Mouse (Mus musculus) R1 (cell line): ENCODE data around the gene Myb.
A peak's percentile ranks its signal among the peaks of the same experiment; 100 is the strongest.

Experiments
- DNase-seq: peaks from one replicate; pipeline ENCODE4 v3.0.0-alpha.2; 2018; ENCODE audit warnings: low read depth, low spot score

Myb gene

GRCm38 (mm10) chr10:21160537-21161358 lies at the start of gene Myb:
Myb (minus strand) TSS chr10:21160984.
- DNase-seq = peak; percentile 81

DNA sequence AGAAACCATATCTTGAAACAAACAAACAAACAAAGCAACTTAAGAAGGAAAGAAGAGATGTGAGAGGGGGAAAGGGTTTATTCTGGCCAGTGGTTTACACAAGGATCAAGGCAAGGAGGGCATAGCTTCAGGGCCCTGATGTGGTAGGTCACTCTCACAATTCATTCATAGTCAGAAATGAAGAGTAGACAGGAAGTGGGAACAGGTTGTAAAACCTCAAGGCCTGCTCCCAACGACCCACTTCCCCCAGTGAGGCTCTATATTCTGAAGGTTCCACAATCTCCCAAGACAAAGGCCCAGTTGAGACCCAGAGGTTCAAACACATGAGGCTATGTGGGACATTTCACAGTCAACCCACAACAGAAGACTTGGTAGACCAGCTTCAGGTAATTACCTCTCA lies 46.6 kb upstream of the Myb start:
- no peak for DNase-seq

DNA sequence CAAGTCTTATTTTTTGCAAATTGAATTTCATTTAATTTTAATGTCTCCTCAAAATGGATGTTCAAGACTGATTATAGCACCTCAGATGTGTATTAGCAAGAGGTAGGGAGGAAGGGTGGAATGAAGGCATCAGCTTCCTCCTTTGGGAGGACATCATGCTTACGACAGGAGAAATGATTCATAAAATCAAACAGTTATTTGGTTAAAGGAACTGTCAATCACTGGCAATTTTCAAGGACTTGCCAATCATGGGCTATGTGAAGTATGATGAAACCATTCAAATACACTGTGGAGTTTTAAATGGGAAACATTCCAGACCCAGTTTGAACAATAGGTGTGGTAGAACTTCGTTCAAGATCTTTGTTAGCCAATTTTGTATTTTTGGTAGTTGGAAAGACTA lies 45.4 kb upstream of the Myb start:
- no peak for DNase-seq

DNA sequence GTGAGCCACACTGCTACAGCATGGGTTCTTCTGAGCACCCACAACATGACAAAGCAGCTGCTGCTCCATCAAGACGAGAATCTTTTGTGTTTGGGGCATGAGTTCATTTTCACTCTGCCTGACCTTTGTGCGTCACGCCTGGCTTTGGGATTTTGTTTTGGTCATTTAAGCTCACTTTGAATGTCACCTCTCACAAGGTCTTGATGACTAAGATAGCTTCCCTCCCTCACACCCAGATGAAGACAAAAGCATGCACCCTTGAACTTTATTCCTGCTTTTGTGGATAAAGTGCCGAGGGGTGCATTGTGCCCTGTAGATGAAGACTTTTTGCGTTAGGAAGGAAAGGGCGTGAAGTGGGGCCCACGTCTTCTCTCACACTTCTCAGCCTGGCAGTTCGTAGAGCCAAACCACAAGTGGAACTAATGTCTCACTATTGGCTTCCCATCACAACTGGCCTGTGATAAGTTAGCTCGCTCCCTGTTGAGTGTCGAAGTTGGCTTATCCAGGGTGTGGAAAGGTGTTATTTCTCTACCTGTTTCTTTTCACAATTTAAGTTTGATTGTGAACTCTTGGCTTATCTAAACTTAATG lies 43.8 kb upstream of the Myb start:
- DNase-seq = no peak

- no peak for DNase-seq
Observed at GRCm38 (mm10) chr10:21203886-21204285, 43.1 kb upstream of the Myb start.

DNA sequence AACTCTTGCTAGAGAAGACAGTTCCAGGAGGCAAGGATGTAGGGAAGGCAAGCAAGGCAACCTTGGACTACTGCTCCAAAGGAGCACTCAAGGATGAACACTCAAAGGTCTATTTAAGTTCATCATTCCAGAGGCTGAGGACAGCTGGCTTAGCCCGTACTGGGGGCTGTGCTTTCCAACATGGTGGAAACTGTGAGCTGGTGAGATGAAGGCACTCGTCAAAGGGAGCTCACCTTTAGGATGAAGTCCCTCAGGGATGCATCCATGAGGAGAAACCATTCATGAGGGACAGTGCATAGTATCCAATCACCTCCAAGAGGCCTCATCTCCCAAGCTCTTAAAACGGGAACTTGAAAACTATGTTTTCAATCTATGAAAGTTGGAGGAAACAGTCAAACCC lies 42.7 kb upstream of the Myb start:
- no peak for DNase-seq

DNA sequence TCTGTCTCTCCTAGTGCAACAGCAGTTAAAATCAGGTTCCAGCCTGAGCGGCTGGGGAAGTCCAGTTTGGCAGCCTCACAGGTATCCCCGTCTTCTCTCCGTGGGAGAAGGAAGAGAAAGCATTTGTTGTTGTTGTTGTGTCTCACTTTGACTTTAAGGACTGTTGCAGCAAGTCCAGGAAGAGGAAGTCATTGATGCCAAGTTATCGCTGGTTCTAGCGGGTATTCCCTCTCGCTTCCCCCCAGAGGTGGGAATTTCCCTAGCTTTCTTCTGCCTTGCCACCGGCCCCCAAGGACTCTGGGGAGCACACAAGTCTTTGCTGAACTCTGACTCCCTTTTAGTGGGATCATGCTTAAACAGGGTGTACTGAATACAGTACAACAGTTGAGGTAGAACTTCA lies 40.0 kb upstream of the Myb start:
- no peak for DNase-seq

GRCm38 (mm10) chr10:21200322-21200721 lies 39.5 kb upstream of the Myb start:
- DNase-seq = no peak

DNA sequence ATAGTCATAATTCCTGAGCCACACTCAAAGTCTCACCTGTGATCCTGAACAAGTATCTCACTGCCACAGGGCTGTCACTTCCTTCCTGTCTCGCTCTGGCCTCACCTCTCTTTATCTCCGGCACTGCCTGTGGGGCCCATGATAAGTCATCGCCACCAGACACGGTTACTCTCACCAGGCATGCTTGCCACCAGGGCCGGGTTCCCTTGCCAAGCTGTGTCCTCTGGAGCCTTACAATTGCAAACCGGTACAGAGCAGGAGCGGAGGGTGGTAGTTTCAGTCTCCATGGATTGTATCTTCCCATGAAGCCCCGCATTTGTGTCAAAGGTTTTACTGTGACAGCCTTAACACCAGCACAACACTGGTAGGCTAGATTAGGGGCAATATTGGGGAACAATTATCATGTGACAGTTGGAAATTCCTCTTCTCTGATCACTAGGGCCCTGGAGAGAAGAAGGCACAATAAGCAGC lies 35.9 kb upstream of the Myb start:
- DNase-seq = no peak

- DNase-seq = no peak
Observed at GRCm38 (mm10) chr10:21195597-21195996, 34.8 kb upstream of the Myb start.

DNA sequence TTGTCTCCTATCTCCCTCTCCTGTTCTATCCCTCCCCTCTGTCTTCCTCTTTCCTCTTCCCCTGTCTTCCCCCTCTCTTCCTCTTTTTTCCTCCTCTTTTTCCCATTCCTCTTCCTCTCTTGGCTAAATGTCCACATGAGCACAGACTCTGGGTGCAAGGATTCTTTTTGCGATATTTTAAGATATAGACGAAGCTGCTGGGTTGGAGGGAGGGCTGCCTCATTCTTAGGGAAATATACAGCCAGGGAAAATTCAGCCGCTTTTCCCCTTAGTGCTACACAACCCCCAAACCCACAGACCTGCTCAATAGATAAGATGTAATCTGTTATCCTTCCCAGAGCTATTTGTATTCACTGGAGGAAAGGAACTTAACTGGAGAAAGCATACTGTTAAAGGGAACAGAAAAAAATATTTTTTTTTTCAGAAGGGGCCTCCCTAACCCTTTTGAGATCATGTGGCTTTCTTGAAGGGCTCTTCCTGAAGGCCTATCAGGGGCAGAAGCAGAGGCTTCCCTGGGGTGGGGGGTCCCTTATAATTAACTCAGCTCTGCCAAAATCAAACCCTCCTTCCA lies 33.2 kb upstream of the Myb start:
- DNase-seq = no peak

DNA sequence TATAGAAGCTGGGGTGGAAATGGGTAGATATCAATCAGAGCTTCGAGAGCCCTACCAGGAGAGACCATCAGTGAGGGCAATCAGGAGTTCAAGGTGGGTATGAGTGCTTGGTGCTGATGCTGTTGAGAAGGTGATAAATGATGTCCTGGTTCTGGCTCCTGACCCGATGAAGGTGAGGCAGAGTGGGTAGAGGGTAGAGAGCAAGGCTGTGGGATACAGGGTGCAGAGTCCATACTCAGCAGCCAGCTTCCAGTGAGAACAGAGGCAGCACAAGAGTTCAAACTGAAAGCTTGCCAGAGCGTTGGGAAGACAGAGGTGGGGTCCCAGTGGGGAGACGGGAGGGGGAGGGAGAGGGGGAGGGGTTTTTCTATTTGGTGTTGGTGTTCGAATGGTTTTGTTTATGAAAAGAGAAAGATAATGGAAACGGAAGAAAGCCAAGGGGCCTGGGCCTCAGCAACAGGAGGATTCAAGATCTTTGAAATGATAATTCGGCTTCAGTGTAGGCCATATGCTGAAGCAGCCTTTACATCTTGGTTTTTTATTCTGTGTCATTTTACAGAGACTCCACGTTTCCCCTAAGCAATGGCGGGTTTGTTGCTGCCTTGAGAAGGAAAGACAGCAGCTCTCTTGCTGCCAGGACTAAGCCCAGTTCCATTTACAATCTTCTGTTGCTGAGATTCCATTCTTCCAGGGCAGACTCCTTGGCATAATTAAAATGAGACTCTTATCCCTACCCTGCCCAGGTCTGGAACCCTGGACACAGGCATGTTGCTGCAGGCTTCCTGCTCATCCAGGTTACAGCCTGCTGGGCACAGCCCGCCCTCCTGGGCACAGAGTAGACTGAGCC lies 32.5 kb upstream of the Myb start:
- peak; percentile 36 for DNase-seq

- no peak for DNase-seq
Observed at GRCm38 (mm10) chr10:21192436-21192835, 31.7 kb upstream of the Myb start.

GRCm38 (mm10) chr10:21189756-21190397 lies 29.1 kb upstream of the Myb start:
- no peak for DNase-seq

DNA sequence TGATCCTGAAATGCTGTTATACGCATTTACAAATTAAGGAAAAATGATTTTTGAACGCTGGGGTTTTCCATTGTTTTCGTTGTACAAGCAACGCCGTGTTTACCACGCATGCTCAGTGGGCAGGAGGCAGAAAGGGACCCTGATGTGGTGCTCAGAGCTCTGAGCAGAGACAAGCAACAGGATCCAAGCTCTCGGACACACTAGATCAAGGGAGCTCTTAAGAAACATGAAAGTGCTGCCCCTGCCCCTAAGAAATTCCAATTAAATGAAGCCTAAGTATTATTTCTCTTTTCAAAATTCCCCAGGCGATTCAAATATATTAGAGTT lies 28.5 kb upstream of the Myb start:
- DNase-seq = no peak

DNA sequence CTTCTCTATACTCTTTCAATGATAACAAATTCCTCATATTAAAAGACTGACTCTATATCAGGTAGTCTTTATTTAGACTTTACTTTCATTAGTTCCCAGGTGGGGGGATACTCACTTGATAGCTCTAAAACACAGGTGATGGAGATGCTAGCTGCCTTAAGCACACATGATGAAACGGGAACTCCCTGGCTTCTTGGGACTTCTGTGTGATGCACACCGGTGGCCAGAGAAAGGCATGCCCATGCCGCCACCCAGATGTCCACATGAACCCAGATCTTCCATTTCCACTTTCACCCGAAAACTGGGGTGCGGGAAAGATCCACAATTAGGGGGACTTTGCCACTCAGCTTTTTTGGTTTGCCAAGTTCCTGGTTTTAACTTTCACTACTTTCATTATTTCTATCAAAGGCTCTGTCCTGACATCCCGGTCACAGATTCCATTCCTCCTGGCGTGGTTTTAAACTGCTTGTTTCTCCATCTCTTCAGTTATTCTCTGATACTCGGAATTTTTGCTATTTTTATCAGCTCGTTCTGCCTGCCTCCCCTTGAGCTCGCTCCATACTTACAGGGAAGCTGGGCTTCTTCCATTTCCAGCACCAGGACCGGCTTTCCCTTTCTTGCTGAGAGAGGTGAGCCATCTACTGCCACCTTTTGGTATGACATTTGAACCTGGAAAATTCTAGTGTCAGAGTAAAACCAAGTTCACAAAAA lies 27.9 kb upstream of the Myb start:
- DNase-seq = peak; percentile 72

GRCm38 (mm10) chr10:21187847-21188246 lies 27.1 kb upstream of the Myb start:
- no peak for DNase-seq

GRCm38 (mm10) chr10:21186733-21187132 lies 25.9 kb upstream of the Myb start:
- peak; percentile 22 for DNase-seq

GRCm38 (mm10) chr10:21178711-21179110 lies 17.9 kb upstream of the Myb start:
- DNase-seq = peak; percentile 80

DNA sequence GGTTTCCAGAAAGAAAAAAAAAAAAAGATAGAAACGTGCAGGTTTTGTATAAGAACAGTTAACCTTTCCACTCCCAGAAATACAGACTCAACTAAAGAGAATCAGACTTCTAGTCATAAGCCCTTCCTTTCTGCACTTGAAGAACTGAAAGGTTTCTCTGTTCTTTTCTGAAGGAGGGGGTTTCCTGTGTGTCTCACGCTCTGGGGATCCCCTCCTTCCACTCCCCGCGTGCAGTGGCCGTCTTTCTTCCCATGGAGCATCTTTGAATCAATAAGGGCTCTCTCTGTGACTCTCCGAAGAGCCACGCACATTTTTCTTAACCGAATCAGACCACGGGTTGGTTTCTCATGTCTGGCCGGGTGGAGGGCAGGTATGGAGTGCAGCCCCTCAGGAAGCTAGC lies 17.5 kb upstream of the Myb start:
- no peak for DNase-seq

DNA sequence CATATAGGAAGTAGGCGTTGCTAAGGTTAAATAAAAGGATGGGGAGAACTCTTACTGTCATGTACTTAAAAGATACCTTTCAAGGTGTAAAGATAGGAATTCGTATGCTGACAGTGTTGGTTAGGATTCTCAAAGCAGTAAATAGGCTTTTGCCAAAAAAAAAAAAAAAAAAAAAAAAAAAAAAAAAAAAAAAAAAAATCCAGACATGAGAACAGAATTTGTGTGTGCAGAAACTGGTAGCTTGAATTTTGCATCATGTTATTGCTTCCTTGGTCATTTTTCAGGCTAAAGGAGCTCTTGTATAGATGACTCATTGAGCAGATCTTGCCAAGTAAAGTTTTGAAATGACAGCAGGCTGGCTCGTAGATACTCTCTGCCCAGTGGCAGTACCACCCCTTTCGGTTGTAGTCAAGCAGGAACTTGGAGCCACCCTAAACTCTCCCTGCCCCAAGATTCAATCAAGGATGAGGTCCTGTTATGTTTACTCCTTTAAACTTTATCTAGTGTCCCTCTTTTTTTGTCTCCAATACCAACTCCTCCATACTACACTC lies 11.9 kb upstream of the Myb start:
- no peak for DNase-seq
